Mouse (Mus musculus) forebrain, embryonic 10.5 days (tissue): ENCODE results near the gene Ubac2. TPM values are rescaled to one million over a fixed set of nuclear protein-coding genes. Genes with fewer than 3 reads are reported as not detected.

Experiments used
- DNase-seq: peaks from one replicate; pipeline ENCODE4 v3.0.0-alpha.2; 2017; ENCODE audit warnings: low spot score; ENCODE audit errors: extremely low spot score
- H3K27ac ChIP-seq: fragments of 300-500 bp; sonication (generic); 2 replicates; pipeline ENCODE4 v1.5.1; 2016; ENCODE audit warnings: mild to moderate bottlenecking
- H3K27me3 ChIP-seq: fragments of 300-500 bp; sonication (generic); 2 replicates; pipeline ENCODE4 v1.6.1; 2016; ENCODE audit warnings: mild to moderate bottlenecking; ENCODE audit not compliant: poor library complexity, severe bottlenecking
- H3K36me3 ChIP-seq: fragments of 300-500 bp; sonication (generic); replicated peaks from 2 replicates; pipeline ENCODE4 v1.6.1; 2016; ENCODE audit warnings: mild to moderate bottlenecking, moderate library complexity
- H3K4me1 ChIP-seq: fragments of 300-500 bp; sonication (generic); 2 replicates; pipeline ENCODE4 v1.6.1; 2016
- H3K4me3 ChIP-seq: fragments of 300-500 bp; sonication (generic); 2 replicates; pipeline ENCODE4 v1.5.1; 2016; ENCODE audit warnings: mild to moderate bottlenecking, moderate library complexity
- H3K9me3 ChIP-seq: fragments of 300-500 bp; sonication (generic); 2 replicates; pipeline ENCODE4 v1.6.1; 2016; ENCODE audit warnings: mild to moderate bottlenecking, moderate library complexity
- WGBS: fragments of 180-500 bp; shearing (Covaris S2); methylation state at CpG from one replicate; pipeline ENCODE4 v1.1.7; 2016; 5-methylcytosine and 5-hydroxymethylcytosine counted together
- polyA plus RNA-seq: library from polyadenylated mRNA; unstranded; fragments of >200 nt; fragmentation: Nextera tagmentation; extraction: Ambion mirVana; gene quantifications from 2 replicates; pipeline ENCODE4 v1.2.1, GENCODE M21; 2016

Gene Ubac2
- polyA plus RNA-seq, 1 experiment from 2014 or later, result 80.7 TPM

DNA sequence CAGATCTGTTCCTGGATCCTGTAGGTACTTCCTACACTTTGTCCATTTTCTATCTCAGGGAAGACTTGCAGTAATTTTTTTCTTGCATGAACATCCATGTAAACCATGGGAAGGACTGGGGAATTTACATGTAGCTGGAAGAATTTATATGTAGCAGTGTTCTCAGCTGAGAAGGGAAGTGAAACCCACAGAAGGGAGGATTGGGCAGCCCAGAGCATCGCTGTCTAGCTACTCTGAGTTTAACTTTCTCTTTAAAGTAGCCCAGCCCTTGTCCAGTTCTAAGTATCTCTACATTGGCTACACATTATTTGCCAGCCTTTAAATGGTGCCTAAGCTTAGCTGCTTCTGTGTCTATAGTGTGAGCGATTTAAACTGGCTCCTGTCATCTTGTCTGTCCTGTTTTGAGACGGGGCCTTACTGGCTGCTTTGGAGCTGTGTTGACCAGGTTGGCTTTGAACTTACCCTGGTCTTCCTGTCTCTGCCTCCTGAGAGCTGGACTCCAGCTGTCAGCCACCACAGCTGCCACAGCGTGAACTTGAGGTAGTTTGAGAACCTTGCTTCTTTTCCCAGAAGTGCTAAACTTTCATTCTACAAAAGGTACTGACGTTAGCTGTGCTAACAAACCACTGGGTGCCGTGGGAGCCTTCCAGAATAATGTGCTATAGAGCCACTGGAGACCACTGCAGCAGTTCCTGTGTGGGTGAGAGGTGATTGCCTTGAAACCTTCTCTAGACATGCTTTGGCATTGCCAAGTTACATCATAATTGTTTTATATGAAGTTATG is 38.1 kb downstream of the Ubac2 start:
- H3K9me3 ChIP-seq, result no peaks in the 10 kb centered on the region
- DNase-seq, result no peak
- peaks cover 52% of the 10 kb centered on the region for H3K36me3 ChIP-seq
- no peaks in the 10 kb centered on the region for H3K27me3 ChIP-seq
- 93% methylated on average over 6 of the region's 6 CpGs for WGBS
- no peak overlapping the region for H3K4me3 ChIP-seq
- no peaks in the 10 kb centered on the region for H3K4me1 ChIP-seq
- no peak overlapping the region for H3K27ac ChIP-seq

DNA sequence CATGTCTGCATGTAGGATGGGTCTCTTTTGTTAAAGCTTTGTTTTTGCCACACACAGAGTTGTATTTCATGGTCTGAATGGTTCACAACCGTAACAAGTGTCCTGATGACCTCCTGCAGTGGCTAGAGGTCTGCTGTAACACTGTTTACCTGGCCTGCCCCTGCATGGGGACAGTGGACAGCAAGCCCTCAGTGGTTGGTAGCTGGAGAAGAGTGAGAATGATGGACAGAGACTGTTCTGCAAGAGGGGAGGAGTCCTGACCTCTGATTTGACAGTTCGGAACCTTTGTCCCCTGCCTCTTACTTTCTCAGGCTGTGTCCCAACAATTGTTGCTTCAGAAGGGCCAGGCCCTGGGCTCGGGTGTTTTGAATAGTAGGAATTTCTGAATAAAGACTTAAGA is 39.8 kb downstream of the Ubac2 start:
- no peak overlapping the region for H3K27ac ChIP-seq
- DNase-seq, result no peak
- WGBS, result 83% methylated on average over 3 of the region's 3 CpGs

DNA sequence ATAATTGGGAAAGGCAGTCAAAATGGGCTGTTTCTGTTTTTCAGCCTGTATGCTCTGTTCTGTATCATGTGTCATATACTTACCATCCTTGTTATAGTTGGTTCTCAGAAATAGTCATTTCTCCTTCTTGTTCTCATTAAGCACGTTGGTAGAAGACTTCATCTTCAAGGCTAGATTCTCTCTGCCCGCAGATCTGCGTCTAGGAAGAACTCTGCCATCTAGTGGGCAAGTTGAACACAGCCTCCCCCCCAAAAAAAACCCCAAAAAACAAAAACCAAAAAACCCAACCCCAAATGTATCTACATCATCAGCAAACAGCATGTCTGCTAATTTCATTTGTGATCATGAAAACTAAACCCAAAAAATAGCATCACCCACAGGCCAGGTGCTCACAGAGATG is 41.3 kb downstream of the Ubac2 start:
- Histone ChIP-seq H3K36me3 (peaks cover 39% of the 10 kb centered on the region), H3K9me3 (no peaks in the 10 kb centered on the region), H3K4me3 (no peak overlapping the region), H3K27ac (no peak overlapping the region), H3K4me1 (no peaks in the 10 kb centered on the region), H3K27me3 (no peaks in the 10 kb centered on the region)
- no peak for DNase-seq
- 48% methylated on average over 3 of the region's 3 CpGs for WGBS

More for the DNA sequence above, 39.8 kb downstream of the Ubac2 start:
- Histone ChIP-seq H3K27me3 (no peaks in the 10 kb centered on the region), H3K4me3 (no peak overlapping the region), H3K9me3 (no peaks in the 10 kb centered on the region), H3K36me3 (peaks cover 37% of the 10 kb centered on the region), H3K4me1 (no peaks in the 10 kb centered on the region)

DNA sequence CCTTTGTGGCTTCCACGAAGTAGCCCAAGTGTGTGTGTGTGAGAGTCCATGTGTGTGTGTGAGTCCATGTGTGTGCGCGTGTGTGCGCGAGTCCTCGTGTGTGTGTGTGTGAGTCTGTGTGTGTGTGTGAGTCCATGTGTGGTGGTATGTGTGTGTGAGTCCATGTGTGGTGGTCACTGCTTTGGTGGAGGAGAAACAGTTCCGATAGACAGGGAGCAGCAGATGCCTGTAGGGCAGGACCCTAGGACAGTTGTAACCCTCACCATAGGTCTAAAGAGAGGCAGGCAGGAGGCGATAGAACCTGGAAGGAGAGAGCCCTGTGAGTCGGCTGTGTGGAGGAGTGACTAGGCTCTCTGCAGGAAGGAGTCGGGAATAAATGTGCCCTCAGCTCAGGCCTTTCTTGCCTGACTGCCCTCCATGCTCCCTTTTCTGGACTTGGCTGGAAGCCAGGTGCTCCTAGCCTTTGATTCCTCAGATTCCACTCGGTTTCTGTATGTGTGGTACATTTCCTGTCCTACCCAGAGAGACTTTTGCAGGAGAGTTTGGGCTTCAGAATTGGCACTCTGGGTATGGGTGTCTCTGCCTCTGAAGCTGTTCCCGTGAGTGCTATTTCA is 42.2 kb downstream of the Ubac2 start:
- H3K27me3 ChIP-seq, result no peaks in the 10 kb centered on the region
- peaks cover 37% of the 10 kb centered on the region for H3K36me3 ChIP-seq
- H3K9me3 ChIP-seq, result no peaks in the 10 kb centered on the region
- no peaks in the 10 kb centered on the region for H3K4me1 ChIP-seq
- H3K4me3 ChIP-seq, result no peak overlapping the region
- peak; percentile 14 for DNase-seq
- H3K27ac ChIP-seq, result no peak overlapping the region
- WGBS, result 93% methylated on average over 12 of the region's 12 CpGs

DNA sequence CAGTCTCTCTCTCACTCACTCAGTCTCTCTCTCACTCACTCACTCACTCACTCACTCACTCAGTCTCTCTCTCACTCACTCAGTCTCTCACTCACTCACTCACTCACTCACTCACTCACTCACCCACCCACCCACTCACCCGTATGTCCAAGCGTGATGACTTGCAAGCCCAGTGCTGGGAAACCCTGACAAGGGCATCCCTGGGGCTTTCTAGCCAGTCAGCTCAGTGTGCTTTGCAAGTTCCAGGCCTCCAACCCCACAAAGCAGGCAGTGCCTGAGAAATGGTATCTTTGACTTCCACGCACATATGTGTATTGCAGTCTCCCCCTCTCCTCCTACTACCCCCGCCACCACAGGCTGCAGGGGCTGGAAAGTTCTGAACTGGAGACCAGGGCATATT is 43.6 kb downstream of the Ubac2 start:
- WGBS, result 89% methylated on average over 4 of the region's 4 CpGs
- no peak overlapping the region for H3K4me3 ChIP-seq

DNA sequence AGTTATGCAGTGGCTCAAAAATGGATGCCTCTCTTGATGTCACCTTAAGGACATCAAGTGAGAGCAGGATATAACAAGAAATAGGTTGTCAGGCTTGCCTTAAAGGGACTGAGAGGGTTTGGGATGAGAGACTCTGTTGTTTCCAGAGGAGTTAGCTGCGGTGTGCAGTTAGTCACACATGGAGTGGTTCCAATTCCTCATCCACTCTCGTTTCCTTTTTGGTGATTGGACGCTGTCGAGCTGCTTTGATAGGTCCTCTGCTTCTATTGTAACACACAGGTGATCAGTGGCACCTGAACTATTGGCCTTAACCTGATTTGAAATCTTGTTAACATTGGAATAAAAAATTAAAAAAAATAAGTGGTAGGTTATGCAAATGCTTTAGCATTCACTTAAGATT is 44.3 kb downstream of the Ubac2 start:
- H3K27me3 ChIP-seq, result no peaks in the 10 kb centered on the region
- H3K36me3 ChIP-seq, result peaks cover 16% of the 10 kb centered on the region
- no peak for DNase-seq
- no peak overlapping the region for H3K27ac ChIP-seq
- 90% methylated on average over 4 of the region's 4 CpGs for WGBS
- no peaks in the 10 kb centered on the region for H3K9me3 ChIP-seq
- H3K4me1 ChIP-seq, result no peaks in the 10 kb centered on the region
- no peak overlapping the region for H3K4me3 ChIP-seq

More for the DNA sequence above, 43.6 kb downstream of the Ubac2 start:
- Histone ChIP-seq H3K4me1 (no peaks in the 10 kb centered on the region), H3K27ac (no peak overlapping the region), H3K36me3 (peaks cover 23% of the 10 kb centered on the region), H3K9me3 (no peaks in the 10 kb centered on the region), H3K27me3 (no peaks in the 10 kb centered on the region)
- peak; percentile 12 for DNase-seq

DNA sequence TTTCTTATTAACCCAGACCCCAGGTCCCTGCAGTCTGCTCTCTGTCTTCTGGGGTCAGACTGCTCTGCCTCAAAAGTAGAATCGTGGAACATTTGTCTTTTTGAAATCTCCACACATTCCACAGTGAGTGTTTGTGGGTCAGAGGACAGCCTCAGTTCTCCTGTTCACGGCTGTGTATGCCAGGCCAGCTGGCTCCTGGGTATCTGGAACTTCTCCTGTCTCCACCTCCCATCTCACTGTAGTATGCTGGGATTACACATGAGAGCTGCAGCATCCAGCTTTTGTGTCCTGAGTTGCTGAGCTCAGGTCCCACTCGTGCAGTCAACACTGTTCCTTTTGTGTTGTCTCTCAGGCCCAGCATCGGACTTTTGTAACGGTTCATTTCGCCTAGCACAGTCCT is 46.5 kb downstream of the Ubac2 start:
- Histone ChIP-seq H3K27me3 (no peaks in the 10 kb centered on the region), H3K4me1 (no peaks in the 10 kb centered on the region), H3K27ac (no peak overlapping the region), H3K9me3 (no peaks in the 10 kb centered on the region), H3K36me3 (peaks cover 10% of the 10 kb centered on the region), H3K4me3 (no peak overlapping the region)
- WGBS, result 91% methylated on average over 6 of the region's 6 CpGs
- peak; percentile 10 for DNase-seq

DNA sequence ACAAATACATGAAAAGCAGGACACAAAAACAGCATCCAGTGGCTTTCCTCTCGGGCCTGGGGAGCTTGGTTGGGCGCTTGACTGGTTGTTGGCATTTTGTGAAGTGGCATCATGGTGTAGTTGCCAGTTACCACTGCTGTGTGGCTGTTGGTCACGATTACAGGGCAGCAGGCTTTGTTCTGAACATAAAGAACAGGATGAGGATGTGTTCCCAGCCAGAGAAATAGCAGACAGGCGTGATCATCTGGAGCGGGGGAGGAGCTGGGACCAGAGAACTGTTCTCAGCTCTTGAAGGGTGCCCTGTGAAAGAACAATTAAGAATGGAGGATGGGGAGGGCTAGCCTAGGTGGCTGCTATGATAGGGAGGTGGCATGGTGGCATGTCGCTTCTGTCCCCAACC is 48.5 kb downstream of the Ubac2 start:
- 0 out of 2 replicates have a peak, but pooled peaks cover 2% of the 10 kb centered on the region for H3K36me3 ChIP-seq
- WGBS, result 91% methylated on average over 6 of the region's 6 CpGs
- no peak overlapping the region for H3K4me3 ChIP-seq
- H3K27me3 ChIP-seq, result no peaks in the 10 kb centered on the region
- peak; percentile 9 for DNase-seq
- no peak overlapping the region for H3K27ac ChIP-seq
- no peaks in the 10 kb centered on the region for H3K9me3 ChIP-seq
- 0 out of 2 replicates have a peak, but pooled peaks cover 2% of the 10 kb centered on the region for H3K4me1 ChIP-seq

DNA sequence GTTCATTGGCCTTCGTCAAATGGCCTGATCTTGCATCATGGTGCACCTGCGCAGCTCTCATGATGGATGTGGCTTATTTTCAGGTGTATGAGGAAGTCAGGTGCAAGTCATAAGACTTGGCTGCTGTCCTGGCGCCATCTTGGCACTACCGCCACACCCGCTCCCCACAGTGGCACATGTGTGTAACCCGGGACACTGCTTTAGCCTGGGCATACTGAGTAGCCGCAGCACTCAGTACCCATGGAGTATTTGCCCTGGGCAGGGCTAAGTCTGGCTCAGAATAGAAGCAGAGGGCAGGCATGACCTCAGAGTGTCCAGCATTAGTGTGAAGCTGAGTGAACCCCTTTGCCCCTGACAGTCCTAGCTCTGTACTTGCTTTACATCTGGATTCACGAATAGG is 49.0 kb downstream of the Ubac2 start:
- Histone ChIP-seq H3K36me3 (0 out of 2 replicates have a peak, but pooled peaks cover 2% of the 10 kb centered on the region), H3K4me1 (0 out of 2 replicates have a peak, but pooled peaks cover 2% of the 10 kb centered on the region), H3K27me3 (no peaks in the 10 kb centered on the region), H3K27ac (no peak overlapping the region), H3K4me3 (no peak overlapping the region), H3K9me3 (no peaks in the 10 kb centered on the region)
- no peak for DNase-seq
- 91% methylated on average over 8 of the region's 8 CpGs for WGBS

DNA sequence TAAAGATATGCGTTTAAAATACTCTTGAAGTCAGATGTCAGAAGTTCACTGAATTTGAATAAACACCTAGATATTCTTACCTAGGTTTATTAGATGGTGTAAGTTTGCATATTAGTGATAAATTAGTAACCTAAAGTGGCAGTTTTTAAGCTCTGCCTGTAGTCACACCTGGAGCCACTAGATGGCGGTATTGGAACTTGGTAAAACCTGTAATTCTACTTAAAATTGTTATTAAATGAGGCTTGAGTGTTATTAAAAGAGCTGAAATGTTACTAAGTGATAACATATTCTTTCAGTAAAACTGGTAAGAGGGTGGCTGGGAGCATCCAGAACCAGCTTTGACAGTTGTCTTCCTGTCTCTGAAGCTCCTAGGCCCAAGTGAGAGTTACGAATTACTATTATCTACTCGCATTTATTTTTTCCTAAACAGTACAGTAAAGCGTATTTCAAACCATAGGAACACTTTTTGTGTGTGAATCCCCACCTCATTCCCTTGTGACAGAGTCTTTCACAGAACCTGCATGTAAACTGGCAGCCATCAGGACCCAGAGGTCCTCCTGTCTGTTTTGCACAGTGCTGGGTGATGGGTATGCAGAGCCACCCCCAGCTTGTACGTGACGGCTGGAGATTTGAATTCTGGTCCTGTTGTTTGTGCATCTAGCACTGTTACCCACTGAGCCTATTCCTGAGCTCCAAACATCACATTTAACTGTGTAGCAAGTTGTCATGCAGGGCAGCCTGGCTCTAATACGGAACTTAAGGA is 50.1 kb downstream of the Ubac2 start:
- Histone ChIP-seq H3K4me1 (0 out of 2 replicates have a peak, but pooled peaks cover 2% of the 10 kb centered on the region), H3K27me3 (no peaks in the 10 kb centered on the region), H3K9me3 (no peaks in the 10 kb centered on the region), H3K27ac (no peak overlapping the region), H3K36me3 (peaks cover 5% of the 10 kb centered on the region), H3K4me3 (no peak overlapping the region)
- WGBS, result 68% methylated on average over 8 of the region's 8 CpGs
- DNase-seq, result no peak

DNA sequence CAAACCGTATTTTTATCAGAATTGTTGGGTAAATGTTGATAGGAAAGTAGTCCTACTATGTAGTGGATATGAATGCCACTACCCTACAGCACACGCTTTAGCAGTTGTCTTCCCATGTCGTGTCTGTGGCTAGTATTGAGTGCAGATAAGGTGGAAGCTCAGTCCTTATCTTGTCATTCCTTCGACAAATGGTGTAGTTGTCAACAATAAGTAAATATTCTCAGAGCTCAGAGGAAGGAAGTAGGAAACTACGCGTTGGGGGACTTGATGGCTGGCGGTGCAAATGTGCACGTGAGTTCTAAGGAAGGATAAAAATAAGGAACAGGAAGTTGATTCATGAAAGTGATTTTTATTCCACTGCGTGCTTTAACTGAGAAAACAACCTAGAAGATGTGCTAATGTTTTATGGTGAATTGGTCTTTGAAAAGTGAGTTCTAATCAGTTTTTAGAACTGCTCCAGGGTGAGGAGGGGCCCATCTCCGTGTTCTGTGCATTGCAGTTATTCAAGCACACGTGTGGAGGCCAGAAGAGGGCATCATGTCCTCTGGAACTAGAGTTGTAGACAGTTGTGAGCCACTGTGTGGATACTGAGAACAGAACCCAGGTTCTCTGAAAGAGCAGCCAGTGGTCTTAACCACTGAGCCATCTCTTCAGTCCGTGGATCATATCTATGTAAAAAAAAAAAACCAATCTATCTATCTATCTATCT is 51.0 kb downstream of the Ubac2 start:
- 89% methylated on average over 12 of the region's 12 CpGs for WGBS
- Histone ChIP-seq H3K4me3 (no peak overlapping the region), H3K27ac (no peak overlapping the region), H3K9me3 (no peaks in the 10 kb centered on the region), H3K4me1 (0 out of 2 replicates have a peak, but pooled peaks cover 2% of the 10 kb centered on the region), H3K36me3 (peaks cover 12% of the 10 kb centered on the region), H3K27me3 (no peaks in the 10 kb centered on the region)
- no peak for DNase-seq

DNA sequence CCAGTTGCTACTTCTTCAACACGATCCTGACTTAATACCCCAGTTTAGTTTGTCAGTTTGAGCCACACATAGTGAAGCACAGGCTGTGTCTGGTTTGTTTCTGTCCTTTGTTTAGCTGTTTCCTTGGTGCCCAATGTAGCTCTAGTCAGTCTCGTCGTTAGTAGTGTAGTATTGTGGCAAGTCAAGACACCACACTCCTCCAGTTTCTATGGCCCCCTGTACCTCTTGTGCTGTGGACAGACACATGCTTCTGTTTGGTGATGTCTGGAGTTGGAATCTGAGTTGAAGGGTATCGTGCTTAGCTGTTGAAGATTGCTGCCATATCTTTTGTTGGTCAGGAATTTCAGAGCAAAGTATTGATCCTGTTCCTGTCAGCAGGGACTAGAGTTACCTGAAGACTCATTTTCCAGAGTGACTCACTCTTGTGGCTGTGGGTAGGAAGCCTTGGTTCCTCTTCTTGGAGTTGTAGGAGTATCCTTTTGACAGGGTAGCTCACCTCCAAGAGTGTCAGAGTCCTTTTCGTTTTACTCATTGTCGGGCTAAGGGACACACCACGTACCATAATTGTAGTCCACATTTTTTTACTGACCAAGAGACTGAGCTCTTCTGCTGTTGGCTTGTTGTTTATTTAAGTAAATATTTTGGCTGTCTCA is 52.4 kb downstream of the Ubac2 start:
- Histone ChIP-seq H3K27me3 (no peaks in the 10 kb centered on the region), H3K4me1 (0 out of 2 replicates have a peak, but pooled peaks cover 2% of the 10 kb centered on the region), H3K36me3 (peaks cover 26% of the 10 kb centered on the region), H3K9me3 (peaks cover 8% of the 10 kb centered on the region), H3K27ac (no peak overlapping the region), H3K4me3 (no peak overlapping the region)
- DNase-seq, result no peak
- 85% methylated on average over 7 of the region's 7 CpGs for WGBS
